Mouse (Mus musculus): ENCODE measurements around the gene Mettl22. TPM values are rescaled to one million over a fixed set of nuclear protein-coding genes. Genes with fewer than 3 reads are reported as not detected.

The Mettl22 gene
- polyA plus RNA-seq, 1 experiment = 24.2 TPM

GRCm38 (mm10) chr16:8524163-8524847 lies 53.7 kb downstream of the Mettl22 start:
- Histone ChIP-seq H3K4me3 (replicated peaks; ENCODE audit: extremely low read depth, low read depth, low read length) (no peak overlapping the region), H3K4me1 (ENCODE audit: control insufficient read depth, insufficient read depth, low read length) (no peaks in the 10 kb centered on the region)
- no peak for DNase-seq
- TF ChIP-seq POLR2A (IDR thresholded peaks at IDR 0.05; ENCODE audit: borderline replicate concordance, extremely low read depth, low read depth, low read length) (no peak), CTCF (IDR thresholded peaks at IDR 0.05; ENCODE audit: insufficient read depth, low read length) (no peak)
- WGBS = 68% methylated on average over 16 of the region's 16 CpGs

DNA sequence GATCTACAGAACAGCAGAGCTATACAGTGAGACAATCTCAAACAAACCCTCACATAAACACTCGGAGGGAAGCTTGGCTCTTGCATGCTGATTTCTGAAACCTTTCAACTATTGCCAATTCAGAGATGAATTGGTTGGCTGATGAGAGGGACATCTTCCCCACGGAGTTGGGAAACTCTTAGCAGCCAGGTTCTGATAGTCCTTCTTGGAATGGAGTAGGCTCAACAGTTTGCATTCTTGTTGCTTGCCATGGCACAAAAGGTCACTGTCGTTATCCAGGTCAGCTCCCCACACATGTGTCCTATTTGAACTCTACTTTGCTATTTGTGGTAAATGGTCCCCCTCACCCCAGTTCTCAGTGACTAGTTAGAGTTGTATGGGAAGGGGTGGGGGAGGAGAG lies 54.7 kb downstream of the Mettl22 start:
- TF ChIP-seq POLR2A (IDR thresholded peaks at IDR 0.05; ENCODE audit: borderline replicate concordance, extremely low read depth, low read depth, low read length) (no peak), CTCF (IDR thresholded peaks at IDR 0.05; ENCODE audit: insufficient read depth, low read length) (no peak)
- DNase-seq = no peak
- no peaks in the 10 kb centered on the region for H3K4me1 ChIP-seq (ENCODE audit: control insufficient read depth, insufficient read depth, low read length)
- H3K4me3 ChIP-seq (replicated peaks; ENCODE audit: extremely low read depth, low read depth, low read length) = no peak overlapping the region
- WGBS = 59% methylated on average over 3 of the region's 3 CpGs

GRCm38 (mm10) chr16:8525877-8526276 lies 55.3 kb downstream of the Mettl22 start:
- TF ChIP-seq POLR2A (IDR thresholded peaks at IDR 0.05; ENCODE audit: borderline replicate concordance, extremely low read depth, low read depth, low read length) (no peak), CTCF (IDR thresholded peaks at IDR 0.05; ENCODE audit: insufficient read depth, low read length) (no peak)
- DNase-seq = no peak
- 51% methylated on average over 7 of the region's 7 CpGs for WGBS
- H3K4me1 ChIP-seq (ENCODE audit: control insufficient read depth, insufficient read depth, low read length) = no peaks in the 10 kb centered on the region
- no peak overlapping the region for H3K4me3 ChIP-seq (replicated peaks; ENCODE audit: extremely low read depth, low read depth, low read length)

DNA sequence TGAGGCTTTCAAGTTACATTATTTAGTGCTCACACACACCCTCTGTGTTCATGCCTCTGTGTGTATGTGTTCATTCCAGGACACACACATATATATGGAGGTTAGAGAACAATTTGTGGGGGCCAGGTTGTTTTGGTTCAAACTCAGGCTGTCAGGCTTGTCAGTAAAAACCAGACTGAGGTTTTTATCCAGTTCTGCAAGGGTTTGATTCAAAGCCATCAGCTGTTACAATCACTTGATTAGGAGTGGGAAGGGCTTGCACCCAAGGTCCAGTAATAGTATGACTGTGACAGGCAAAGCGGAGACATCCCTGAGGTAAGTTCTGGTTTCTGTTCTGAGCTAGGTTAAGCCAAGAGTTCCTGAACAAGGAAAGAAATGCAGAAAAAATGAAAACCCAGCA lies 58.8 kb downstream of the Mettl22 start:
- no peaks in the 10 kb centered on the region for H3K4me1 ChIP-seq (ENCODE audit: control insufficient read depth, insufficient read depth, low read length)
- WGBS = 100% methylated on average over 1 of the region's 1 CpGs
- no peak for TF ChIP-seq CTCF (IDR thresholded peaks at IDR 0.05; ENCODE audit: insufficient read depth, low read length)
- no peak for TF ChIP-seq POLR2A (IDR thresholded peaks at IDR 0.05; ENCODE audit: borderline replicate concordance, extremely low read depth, low read depth, low read length)
- no peak for DNase-seq
- no peak overlapping the region for H3K4me3 ChIP-seq (replicated peaks; ENCODE audit: extremely low read depth, low read depth, low read length)

DNA sequence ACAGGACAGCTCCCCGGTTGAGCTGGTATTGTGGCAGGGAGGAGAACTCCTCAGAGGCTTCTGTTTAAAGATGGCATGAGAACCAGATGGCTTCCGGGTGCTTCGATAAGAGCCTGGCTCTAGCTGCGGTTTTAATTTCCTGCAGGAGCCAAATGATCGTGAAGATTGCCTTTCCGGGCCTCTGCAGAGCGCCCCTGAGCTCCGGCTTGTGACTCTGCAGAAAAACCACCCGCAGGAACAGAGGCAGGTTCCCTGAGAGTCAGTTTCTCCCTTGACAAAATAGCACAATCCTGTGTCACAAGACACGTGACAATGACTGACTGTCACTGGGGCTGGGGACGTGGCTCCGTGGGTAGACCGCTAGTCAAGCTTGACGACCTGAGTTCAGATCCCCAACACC lies 59.4 kb downstream of the Mettl22 start:
- no peak for DNase-seq
- Histone ChIP-seq H3K4me1 (ENCODE audit: control insufficient read depth, insufficient read depth, low read length) (no peaks in the 10 kb centered on the region), H3K4me3 (replicated peaks; ENCODE audit: extremely low read depth, low read depth, low read length) (no peak overlapping the region)
- no peak for TF ChIP-seq POLR2A (IDR thresholded peaks at IDR 0.05; ENCODE audit: borderline replicate concordance, extremely low read depth, low read depth, low read length)
- TF ChIP-seq CTCF (IDR thresholded peaks at IDR 0.05; ENCODE audit: insufficient read depth, low read length) = no peak
- 78% methylated on average over 14 of the region's 14 CpGs for WGBS

DNA sequence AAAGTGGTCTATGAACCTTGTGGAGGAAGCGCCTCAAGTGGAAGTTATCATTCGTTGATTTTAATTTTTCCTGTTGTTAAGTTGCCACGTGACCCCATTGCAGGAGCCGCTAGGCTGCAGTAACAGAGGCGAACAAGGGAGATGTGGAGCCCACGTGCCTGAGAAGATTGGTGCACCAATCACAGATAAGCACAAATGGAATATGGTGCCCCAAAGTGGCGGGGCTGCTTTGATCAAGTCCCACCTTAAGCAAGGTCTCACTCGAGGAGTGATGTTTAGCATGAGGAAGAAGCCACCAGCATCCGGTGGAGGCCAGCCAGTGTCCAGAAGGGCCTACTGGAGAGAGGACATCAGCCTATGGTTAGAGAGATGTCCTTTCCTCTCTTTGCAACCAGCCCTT lies 61.9 kb downstream of the Mettl22 start:
- no peak for DNase-seq
- no peak for TF ChIP-seq CTCF (IDR thresholded peaks at IDR 0.05; ENCODE audit: insufficient read depth, low read length)
- no peak for TF ChIP-seq POLR2A (IDR thresholded peaks at IDR 0.05; ENCODE audit: borderline replicate concordance, extremely low read depth, low read depth, low read length)
- no peak overlapping the region for H3K4me3 ChIP-seq (replicated peaks; ENCODE audit: extremely low read depth, low read depth, low read length)
- WGBS = 83% methylated on average over 9 of the region's 9 CpGs
- no peaks in the 10 kb centered on the region for H3K4me1 ChIP-seq (ENCODE audit: control insufficient read depth, insufficient read depth, low read length)

DNA sequence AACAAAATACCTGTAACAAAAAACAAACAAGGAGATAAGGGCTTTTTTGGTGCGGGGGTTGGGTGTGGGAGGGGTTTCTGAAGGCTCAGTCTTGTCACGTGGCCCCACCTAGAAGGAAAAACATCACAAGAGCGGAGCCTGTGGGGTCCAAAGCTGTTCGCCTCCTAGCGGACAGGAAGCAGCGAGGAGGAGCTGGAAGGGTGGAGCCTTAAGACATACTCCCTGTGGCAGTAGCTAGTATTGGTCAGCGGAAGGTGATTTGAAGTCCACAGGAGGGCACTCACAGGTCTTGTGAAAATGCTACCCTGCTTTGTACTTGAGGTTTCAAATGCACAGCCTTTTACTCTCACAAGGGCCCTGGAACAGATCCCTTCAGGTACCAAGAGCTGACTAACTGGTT lies 62.3 kb downstream of the Mettl22 start:
- Histone ChIP-seq H3K4me3 (replicated peaks; ENCODE audit: extremely low read depth, low read depth, low read length) (no peak overlapping the region), H3K4me1 (ENCODE audit: control insufficient read depth, insufficient read depth, low read length) (no peaks in the 10 kb centered on the region)
- DNase-seq = no peak
- WGBS = 66% methylated on average over 7 of the region's 7 CpGs
- no peak for TF ChIP-seq CTCF (IDR thresholded peaks at IDR 0.05; ENCODE audit: insufficient read depth, low read length)
- no peak for TF ChIP-seq POLR2A (IDR thresholded peaks at IDR 0.05; ENCODE audit: borderline replicate concordance, extremely low read depth, low read depth, low read length)

GRCm38 (mm10) chr16:8533477-8533876 lies 62.9 kb downstream of the Mettl22 start:
- H3K4me1 ChIP-seq (ENCODE audit: control insufficient read depth, insufficient read depth, low read length) = no peaks in the 10 kb centered on the region
- no peak for TF ChIP-seq CTCF (IDR thresholded peaks at IDR 0.05; ENCODE audit: insufficient read depth, low read length)
- TF ChIP-seq POLR2A (IDR thresholded peaks at IDR 0.05; ENCODE audit: borderline replicate concordance, extremely low read depth, low read depth, low read length) = no peak
- 85% methylated on average over 6 of the region's 6 CpGs for WGBS
- no peak for DNase-seq
- no peak overlapping the region for H3K4me3 ChIP-seq (replicated peaks; ENCODE audit: extremely low read depth, low read depth, low read length)

GRCm38 (mm10) chr16:8534466-8535200 lies 64.0 kb downstream of the Mettl22 start:
- H3K4me3 ChIP-seq (replicated peaks; ENCODE audit: extremely low read depth, low read depth, low read length) = no peak overlapping the region
- 85% methylated on average over 11 of the region's 11 CpGs for WGBS
- DNase-seq = no peak

GRCm38 (mm10) chr16:8535411-8535810 lies 64.8 kb downstream of the Mettl22 start:
- no peak for DNase-seq
- Histone ChIP-seq H3K4me3 (replicated peaks; ENCODE audit: extremely low read depth, low read depth, low read length) (no peak overlapping the region), H3K4me1 (ENCODE audit: control insufficient read depth, insufficient read depth, low read length) (no peaks in the 10 kb centered on the region)
- WGBS = 79% methylated on average over 6 of the region's 6 CpGs
- TF ChIP-seq POLR2A (IDR thresholded peaks at IDR 0.05; ENCODE audit: borderline replicate concordance, extremely low read depth, low read depth, low read length) = no peak
- no peak for TF ChIP-seq CTCF (IDR thresholded peaks at IDR 0.05; ENCODE audit: insufficient read depth, low read length)

More at GRCm38 (mm10) chr16:8534466-8535200, 64.0 kb downstream of the Mettl22 start:
- no peaks in the 10 kb centered on the region for H3K4me1 ChIP-seq (ENCODE audit: control insufficient read depth, insufficient read depth, low read length)
- TF ChIP-seq POLR2A (IDR thresholded peaks at IDR 0.05; ENCODE audit: borderline replicate concordance, extremely low read depth, low read depth, low read length) (no peak), CTCF (IDR thresholded peaks at IDR 0.05; ENCODE audit: insufficient read depth, low read length) (no peak)

Data from lung, adult 2 months (tissue).